Mouse (Mus musculus) forebrain, embryonic 14.5 days (tissue): Measurements from ENCODE around the gene Tmem14c. TPM values are rescaled to one million over a fixed set of nuclear protein-coding genes. Genes with fewer than 3 reads are reported as not detected.
A peak's percentile ranks its signal among the peaks of the same experiment; 100 is the strongest.

Source experiments
- ATAC-seq: fragments of 200-750 bp; cut with Nextera tagmentation; 2 replicates; pipeline ENCODE4 v1.8.0; 2017; ENCODE audit warnings: mild to moderate bottlenecking, moderate library complexity
- DNase-seq: peaks from one replicate; pipeline ENCODE4 v3.0.0-alpha.2; 2015; ENCODE audit warnings: low spot score
- H3K27ac ChIP-seq: fragments of 300-500 bp; sonication (generic); 2 replicates; pipeline ENCODE4 v1.5.1; 2014; ENCODE audit warnings: low read depth, mild to moderate bottlenecking, control low read depth, low read length, moderate library complexity
- H3K27me3 ChIP-seq: fragments of 300-500 bp; sonication (generic); replicated peaks from 2 replicates; pipeline ENCODE4 v1.6.1; 2014; ENCODE audit warnings: low read length, control low read depth, mixed read lengths; ENCODE audit not compliant: control insufficient read depth, insufficient read depth
- H3K36me3 ChIP-seq: fragments of 300-500 bp; sonication (generic); 2 replicates; pipeline ENCODE4 v1.6.1; 2014; ENCODE audit warnings: low read length, control low read depth; ENCODE audit not compliant: control insufficient read depth, insufficient read depth
- H3K4me1 ChIP-seq: fragments of 300-500 bp; sonication (generic); 2 replicates; pipeline ENCODE4 v1.6.1; 2014; ENCODE audit warnings: antibody characterized with exemption, low read length, control low read depth; ENCODE audit not compliant: control insufficient read depth, insufficient read depth
- H3K4me2 ChIP-seq: fragments of 300-500 bp; sonication (generic); 2 replicates; pipeline ENCODE4 v1.6.1; 2014; ENCODE audit warnings: mild to moderate bottlenecking, control low read depth, low read length
- H3K4me3 ChIP-seq: fragments of 300-500 bp; sonication (generic); 2 replicates; pipeline ENCODE4 v1.5.1; 2014; ENCODE audit warnings: low read depth, low read length, control low read depth
- H3K9ac ChIP-seq: fragments of 300-500 bp; sonication (generic); 2 replicates; pipeline ENCODE4 v1.6.1; 2014; ENCODE audit warnings: mild to moderate bottlenecking, low read length, control low read depth, moderate library complexity
- H3K9me3 ChIP-seq: fragments of 300-500 bp; sonication (generic); replicated peaks from 2 replicates; pipeline ENCODE4 v1.6.1; 2016; ENCODE audit warnings: low read length, control low read depth, mixed read lengths; ENCODE audit not compliant: control insufficient read depth
- WGBS: fragments of 180-500 bp; shearing (Covaris S2); extraction: QIAGEN DNeasy Blood & Tissue Kit; methylation state at CpG from one replicate; pipeline ENCODE4 v1.1.7; 2014; 5-methylcytosine and 5-hydroxymethylcytosine counted together
- polyA plus RNA-seq: library from polyadenylated mRNA; unstranded; fragments of >200 nt; fragmentation: Nextera tagmentation; extraction: Ambion mirVana; gene quantifications from 2 replicates; pipeline ENCODE4 v1.2.1, GENCODE M21; 2014

Tmem14c gene
- polyA plus RNA-seq, 1 experiment from 2014 or later: 161 TPM

DNA sequence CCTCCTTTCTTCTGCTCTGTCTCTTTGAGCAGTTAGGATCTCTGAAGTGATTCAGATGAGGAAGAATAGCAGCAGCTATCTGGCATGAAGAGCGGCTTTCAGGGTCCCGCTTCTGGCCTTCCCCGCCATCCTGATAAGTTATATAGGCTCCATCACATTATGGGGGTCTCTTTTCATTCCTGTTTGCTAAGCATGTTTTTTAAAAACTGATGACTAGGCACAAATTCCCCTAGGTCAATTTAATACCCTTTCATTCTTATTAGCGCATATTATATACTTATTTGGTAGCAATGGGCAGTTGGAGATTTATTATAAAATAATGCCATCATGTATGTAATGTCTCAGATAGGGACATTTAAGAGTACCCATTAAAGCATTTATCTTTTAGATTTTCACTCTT lies 51.5 kb downstream of the Tmem14c start:
- H3K4me1 ChIP-seq: no peaks in the 10 kb centered on the region
- no peak overlapping the region for H3K9ac ChIP-seq
- DNase-seq: no peak
- H3K4me2 ChIP-seq: no peak overlapping the region
- H3K27ac ChIP-seq: no peak overlapping the region
- H3K27me3 ChIP-seq: no peaks in the 10 kb centered on the region
- no peak overlapping the region for H3K4me3 ChIP-seq
- WGBS: 96% methylated on average over 4 of the region's 4 CpGs
- H3K9me3 ChIP-seq: no peaks in the 10 kb centered on the region
- no peak for ATAC-seq
- H3K36me3 ChIP-seq: no peaks in the 10 kb centered on the region

DNA sequence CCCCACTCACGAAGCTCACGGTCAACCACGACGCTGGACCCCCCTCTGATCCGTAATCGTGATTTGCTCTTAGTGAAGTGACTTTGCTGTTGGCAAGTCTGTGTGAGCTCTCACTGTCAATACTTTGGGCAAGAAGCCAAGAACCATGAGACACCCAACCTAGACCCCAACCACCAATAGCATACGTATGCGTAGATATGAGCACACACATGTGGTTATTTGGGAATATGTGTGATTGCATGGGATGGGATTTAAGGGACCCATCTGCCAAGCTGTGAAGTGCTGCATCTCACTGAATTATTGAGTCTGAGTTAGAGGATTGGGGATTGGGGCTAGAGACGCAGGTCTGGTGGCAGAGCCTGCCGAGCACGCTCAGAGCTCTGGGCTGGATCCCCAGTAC lies 55.5 kb downstream of the Tmem14c start:
- peak; percentile 60 for DNase-seq

More for the DNA sequence above, 55.5 kb downstream of the Tmem14c start:
- no peak overlapping the region for H3K4me2 ChIP-seq
- H3K9ac ChIP-seq: no peak overlapping the region
- 80% methylated on average over 11 of the region's 11 CpGs for WGBS
- H3K36me3 ChIP-seq: no peaks in the 10 kb centered on the region
- H3K27me3 ChIP-seq: no peaks in the 10 kb centered on the region
- no peaks in the 10 kb centered on the region for H3K9me3 ChIP-seq
- peak; percentile 74; the same call in 1 of the 2 replicates for ATAC-seq
- no peak overlapping the region for H3K27ac ChIP-seq
- no peak overlapping the region for H3K4me3 ChIP-seq
- H3K4me1 ChIP-seq: no peaks in the 10 kb centered on the region

Other genes with a start within 250 kb of the Tmem14c start
- 4.8 and 5.2 TPM in 2 replicates for gene Gcnt2, start 156.5 kb upstream of the Tmem14c start, polyA plus RNA-seq
- gene Pak1ip1, start 15.3 kb upstream of the Tmem14c start, polyA plus RNA-seq: 84.8 and 86.7 TPM in 2 replicates
- 1.2 and 1.8 TPM in 2 replicates for gene Mak, start 63.4 kb downstream of the Tmem14c start, polyA plus RNA-seq
- not detected in 2 replicates for gene Gcm2, start 94.7 kb downstream of the Tmem14c start, polyA plus RNA-seq
- 0.08 TPM in 1 of 2 replicates, not detected in the other for gene Sycp2l, start 98.0 kb downstream of the Tmem14c start, polyA plus RNA-seq
- 41.8 and 45.6 TPM in 2 replicates for gene Elovl2, start 204.1 kb downstream of the Tmem14c start, polyA plus RNA-seq
- 18.3 and 20.1 TPM in 2 replicates for gene Smim13, start 233.6 kb downstream of the Tmem14c start, polyA plus RNA-seq